Mouse (Mus musculus): ENCODE results near the gene Ccdc152.
A peak's percentile ranks its signal among the peaks of the same experiment; 100 is the strongest.

Gene Ccdc152

GRCm38 (mm10) chr15:3303426-3303825 lies at the start of gene Ccdc152:
TSS of gene Ccdc152 (minus strand) at chr15:3303526.
- no peak for DNase-seq (ENCODE audit: low read depth in 2 of 2, low spot score in 2 of 2)

- DNase-seq (ENCODE audit: low read depth in 2 of 2, low spot score in 2 of 2): no peak
These were observed 46.2 kb upstream of the Ccdc152 start for GRCm38 (mm10) chr15:3349306-3350064.

DNA sequence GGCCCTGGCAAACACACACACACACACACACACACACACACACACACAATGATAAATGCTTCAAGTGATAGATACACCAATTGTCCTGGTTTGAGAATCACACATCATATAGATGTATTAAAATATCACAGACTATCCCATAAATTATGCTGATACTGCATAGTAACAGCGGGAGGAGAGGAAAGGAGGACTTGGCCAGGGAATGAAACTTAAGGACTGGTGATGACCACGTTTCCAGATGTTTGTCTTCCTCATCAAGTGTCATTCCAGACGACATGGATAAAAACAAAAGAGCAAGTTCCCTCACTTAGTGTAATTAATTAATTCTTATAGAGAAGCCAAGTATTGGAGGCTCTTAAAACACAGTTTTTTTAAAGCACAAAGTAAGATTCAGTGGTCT lies 43.4 kb upstream of the Ccdc152 start:
- no peak for DNase-seq (ENCODE audit: low read depth in 2 of 2, low spot score in 2 of 2)

- DNase-seq (ENCODE audit: low read depth in 2 of 2, low spot score in 2 of 2): no peak
These were observed 41.2 kb upstream of the Ccdc152 start for GRCm38 (mm10) chr15:3344555-3344954.

DNA sequence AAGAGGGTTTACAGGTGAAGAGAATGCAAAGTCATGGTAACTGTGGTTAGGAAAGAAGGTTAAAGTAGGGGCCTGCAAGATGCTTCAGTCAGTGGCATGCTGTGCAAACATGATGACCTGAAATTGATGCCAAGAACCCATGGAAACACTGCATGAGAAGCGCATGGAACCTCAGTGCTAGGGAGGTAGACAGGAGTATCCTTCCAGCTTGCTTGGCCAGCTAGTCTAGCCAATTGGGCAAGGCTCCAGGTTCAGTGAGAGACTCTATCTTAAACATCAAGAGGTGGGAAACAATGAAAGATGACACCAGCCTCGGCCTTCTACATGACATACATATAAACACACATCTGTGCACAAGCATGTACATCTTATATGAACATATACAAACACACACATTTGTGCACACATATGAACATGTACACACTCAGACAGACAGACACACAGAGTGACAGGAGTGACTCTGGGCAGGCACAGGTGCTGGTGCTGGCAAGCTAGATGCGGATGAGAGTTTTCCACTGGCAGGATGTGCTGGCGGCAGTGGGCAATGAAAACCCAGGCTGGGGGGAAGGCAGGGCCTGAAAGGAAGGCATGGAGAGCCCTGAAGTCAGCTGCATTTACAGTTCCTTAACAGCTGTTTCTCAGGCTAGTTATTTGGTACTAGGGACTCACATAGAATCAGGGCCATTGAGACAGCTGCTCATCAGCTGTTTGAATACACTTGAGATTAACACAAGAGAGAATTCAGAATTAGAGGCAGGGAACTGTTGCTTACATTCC lies 38.7 kb upstream of the Ccdc152 start:
- DNase-seq (ENCODE audit: low read depth in 2 of 2, low spot score in 2 of 2): no peak

- DNase-seq (ENCODE audit: low read depth in 2 of 2, low spot score in 2 of 2): no peak
These were observed 36.5 kb upstream of the Ccdc152 start for GRCm38 (mm10) chr15:3339847-3340246.

DNA sequence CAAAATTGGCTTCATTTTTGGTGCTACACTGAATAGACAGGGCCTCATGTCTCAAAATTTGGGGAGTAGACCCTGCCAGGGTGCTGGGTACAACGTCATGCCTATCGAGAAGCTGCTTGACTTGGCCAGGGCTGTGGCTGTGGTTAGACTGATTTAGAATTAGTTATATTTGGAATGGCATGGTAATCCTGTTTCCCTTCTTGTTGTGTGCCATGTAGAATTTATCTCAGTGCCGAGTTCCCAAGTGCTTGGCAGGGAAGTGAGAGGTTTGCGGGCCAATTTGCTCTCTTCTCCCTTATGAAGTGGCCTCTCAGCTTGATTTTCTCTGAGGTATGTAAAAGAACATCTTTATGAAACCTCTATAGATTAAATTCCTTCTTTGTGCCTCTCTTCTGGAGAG lies 29.2 kb upstream of the Ccdc152 start:
- DNase-seq (ENCODE audit: low read depth in 2 of 2, low spot score in 2 of 2): no peak

DNA sequence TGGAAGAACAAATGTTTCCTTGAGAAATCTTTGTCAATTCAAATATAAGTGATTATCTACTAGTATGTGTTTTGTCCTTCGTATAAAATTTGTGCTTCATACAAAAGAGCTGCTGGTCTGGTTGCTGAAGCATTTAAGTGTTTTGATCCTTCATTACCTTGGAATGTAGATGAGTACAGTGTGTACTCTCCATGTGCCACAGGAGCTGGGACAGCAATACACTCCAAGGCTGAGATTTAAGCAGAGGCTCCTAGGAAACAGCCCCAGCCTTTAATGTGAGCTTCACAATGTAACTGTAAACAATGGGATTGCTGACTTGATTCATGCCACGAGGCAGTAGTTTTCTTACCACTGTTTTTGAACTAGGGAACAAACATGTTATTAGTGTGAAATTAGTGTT lies 28.5 kb upstream of the Ccdc152 start:
- no peak for DNase-seq (ENCODE audit: low read depth in 2 of 2, low spot score in 2 of 2)

DNA sequence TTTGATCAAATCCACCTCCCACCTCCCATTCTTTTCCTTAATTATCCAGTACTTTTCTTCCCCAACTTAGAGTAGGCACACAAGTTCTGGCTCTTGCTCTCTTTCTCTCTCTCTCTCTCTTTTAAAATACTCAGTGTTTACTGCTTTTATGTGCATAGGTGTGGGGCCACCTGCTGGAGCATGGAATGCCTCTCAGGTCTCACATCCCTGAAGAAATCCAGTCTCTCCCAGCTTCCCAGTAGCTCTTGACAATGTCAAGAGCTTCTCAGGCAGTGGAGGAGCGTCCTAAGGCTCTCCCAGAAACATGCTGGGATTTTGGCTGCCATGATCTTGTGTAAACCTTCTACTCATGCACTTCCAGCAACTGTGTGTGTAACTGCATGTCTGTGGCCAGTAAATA lies 27.0 kb upstream of the Ccdc152 start:
- DNase-seq (ENCODE audit: low read depth in 2 of 2, low spot score in 2 of 2): no peak

- DNase-seq (ENCODE audit: low read depth in 2 of 2, low spot score in 2 of 2): no peak
These were observed 19.7 kb upstream of the Ccdc152 start for GRCm38 (mm10) chr15:3323041-3323440.

- no peak for DNase-seq (ENCODE audit: low read depth in 2 of 2, low spot score in 2 of 2)
These were observed 16.6 kb upstream of the Ccdc152 start for GRCm38 (mm10) chr15:3319929-3320328.

- no peak for DNase-seq (ENCODE audit: low read depth in 2 of 2, low spot score in 2 of 2)
These were observed 13.3 kb upstream of the Ccdc152 start for GRCm38 (mm10) chr15:3316617-3317016.

DNA sequence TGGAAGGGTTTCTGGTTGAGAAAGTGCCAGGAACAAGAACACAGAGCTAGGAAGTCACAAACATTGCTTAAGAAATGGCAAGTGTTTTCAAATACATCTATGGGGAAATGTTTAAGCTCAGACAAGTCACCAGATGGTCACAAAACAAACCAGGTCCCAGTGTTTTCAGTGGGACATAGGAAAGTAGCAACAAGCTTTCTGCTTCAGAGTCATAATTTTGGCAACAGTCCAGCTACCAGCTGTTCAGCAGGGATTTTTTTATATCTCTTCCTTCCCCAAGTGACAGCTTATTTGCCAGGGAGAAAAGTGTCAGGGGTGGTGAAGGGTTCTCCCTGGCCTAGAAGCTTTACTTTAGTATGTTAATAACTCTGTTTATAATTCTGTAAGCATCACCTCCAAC lies 9.6 kb upstream of the Ccdc152 start:
- DNase-seq (ENCODE audit: low read depth in 2 of 2, low spot score in 2 of 2): no peak

DNA sequence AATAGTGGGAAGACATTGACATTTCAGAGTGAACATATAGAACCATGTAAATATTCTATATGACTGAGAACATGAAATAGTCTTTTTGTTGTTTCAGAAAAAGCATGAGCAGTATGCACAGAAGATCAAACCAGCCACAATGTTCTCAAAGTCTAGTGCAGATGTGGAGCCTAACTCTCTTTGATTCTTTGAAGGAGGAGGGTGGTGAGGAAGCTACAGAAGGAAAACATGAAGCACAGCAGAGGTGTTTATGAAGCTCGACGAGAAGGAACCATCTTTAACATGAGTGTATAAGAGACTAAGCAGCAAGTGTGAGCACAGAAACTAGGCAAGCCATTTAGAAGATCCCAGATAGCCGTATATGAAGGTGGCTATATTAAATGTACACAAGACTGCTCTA lies 6.5 kb upstream of the Ccdc152 start:
- peak in 1 of 2 experiments; percentile 7 for DNase-seq (ENCODE audit: low read depth in 2 of 2, low spot score in 2 of 2)

- no peak for DNase-seq (ENCODE audit: low read depth in 2 of 2, low spot score in 2 of 2)
These were observed 2.8 kb downstream of the Ccdc152 start for GRCm38 (mm10) chr15:3300361-3301100.

- DNase-seq (ENCODE audit: low read depth in 2 of 2, low spot score in 2 of 2): no peak
These were observed 5.7 kb downstream of the Ccdc152 start for GRCm38 (mm10) chr15:3297615-3298014.

DNA sequence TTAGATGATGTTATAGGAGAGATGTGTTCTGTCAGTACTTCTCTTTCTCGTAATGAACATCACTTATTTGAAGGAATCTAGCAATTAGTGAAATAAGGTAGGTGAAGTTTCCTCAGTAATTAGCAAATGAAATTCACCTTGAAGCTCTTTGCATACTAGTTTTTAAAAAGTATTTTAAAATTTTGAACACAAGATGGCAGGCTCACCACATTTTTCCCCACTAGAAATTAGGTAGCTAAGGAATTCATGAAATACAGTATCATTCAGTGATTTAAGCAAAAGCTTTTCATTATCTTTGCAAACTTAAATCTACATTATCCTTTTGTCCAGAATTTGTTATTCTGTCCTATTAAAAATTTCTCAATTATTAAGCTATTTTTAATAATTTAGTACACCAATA lies 7.3 kb downstream of the Ccdc152 start:
- no peak for DNase-seq (ENCODE audit: low read depth in 2 of 2, low spot score in 2 of 2)

DNA sequence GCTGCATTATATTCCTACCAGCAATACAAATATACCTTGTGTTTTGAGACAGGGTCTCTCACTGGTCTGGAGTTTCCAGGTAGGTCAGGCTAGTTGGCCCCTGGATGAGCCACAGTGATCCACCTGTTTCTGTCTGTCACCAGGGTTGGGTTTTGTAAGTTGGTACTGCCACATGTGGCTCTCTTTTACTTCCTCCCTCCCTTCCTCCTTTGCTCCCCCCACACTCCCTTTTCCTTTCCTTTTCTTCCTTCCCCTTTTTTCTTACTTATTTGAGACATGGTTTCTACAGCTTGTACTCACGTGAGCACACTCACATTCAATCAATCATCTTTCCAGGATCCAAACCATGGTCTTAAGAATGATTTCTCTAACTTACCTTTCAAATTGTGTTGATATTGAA lies 9.8 kb downstream of the Ccdc152 start:
- DNase-seq (ENCODE audit: low read depth in 2 of 2, low spot score in 2 of 2): no peak

- DNase-seq (ENCODE audit: low read depth in 2 of 2, low spot score in 2 of 2): no peak
These were observed 12.9 kb downstream of the Ccdc152 start for GRCm38 (mm10) chr15:3290435-3290834.

GRCm38 (mm10) chr15:3286032-3286431 lies 17.3 kb downstream of the Ccdc152 start:
- no peak for DNase-seq (ENCODE audit: low read depth in 2 of 2, low spot score in 2 of 2)

- DNase-seq (ENCODE audit: low read depth in 2 of 2, low spot score in 2 of 2): no peak
These were observed 21.6 kb downstream of the Ccdc152 start for GRCm38 (mm10) chr15:3281737-3282136.

GRCm38 (mm10) chr15:3281216-3281615 lies 22.1 kb downstream of the Ccdc152 start:
- no peak for DNase-seq (ENCODE audit: low read depth in 2 of 2, low spot score in 2 of 2)

Measured in CD8-positive naive resting alpha-beta T cell, adult 2 months (primary cell).